Mouse (Mus musculus) small intestine, adult 2 months (tissue): Measurements from ENCODE around the gene Fam185a. TPM values are rescaled to one million over a fixed set of nuclear protein-coding genes. Genes with fewer than 3 reads are reported as not detected.

ENCODE experiments used
- H3K27ac ChIP-seq: fragments of 200-500 bp; 2 replicates; pipeline ENCODE4 v1.5.1; 2012; ENCODE audit warnings: low read depth, low read length, control low read depth, inconsistent platforms; ENCODE audit not compliant: insufficient read depth
- H3K27me3 ChIP-seq: fragments of 200-500 bp; 2 replicates; pipeline ENCODE4 v1.6.1; 2012; ENCODE audit warnings: mild to moderate bottlenecking, moderate library complexity, low read length, inconsistent platforms; ENCODE audit not compliant: control insufficient read depth, insufficient read depth
- H3K36me3 ChIP-seq: fragments of 200-500 bp; 2 replicates; pipeline ENCODE4 v1.6.1; 2012; ENCODE audit warnings: mild to moderate bottlenecking, low read length, control low read depth, inconsistent platforms; ENCODE audit not compliant: control insufficient read depth, insufficient read depth
- H3K4me1 ChIP-seq: fragments of 200-500 bp; 2 replicates; pipeline ENCODE4 v1.6.1; 2012; ENCODE audit warnings: low read length, inconsistent platforms, mixed read lengths; ENCODE audit not compliant: control insufficient read depth, insufficient read depth, insufficient read length
- H3K4me3 ChIP-seq: fragments of 200-500 bp; 2 replicates; pipeline ENCODE4 v1.5.1; 2012; ENCODE audit warnings: low read depth, mild to moderate bottlenecking, control low read depth, inconsistent platforms, low read length, moderate library complexity
- CTCF ChIP-seq: fragments of 200-500 bp; IDR thresholded peaks from 2 replicates; pipeline ENCODE4 v1.5.1; 2012; ENCODE audit warnings: low read depth, mild to moderate bottlenecking, control low read depth, inconsistent platforms, low read length, moderate library complexity, mixed read lengths; ENCODE audit not compliant: insufficient replicate concordance, insufficient read length; ENCODE audit errors: extremely low read depth
- POLR2A ChIP-seq: fragments of 200-500 bp; IDR thresholded peaks from 2 replicates; pipeline ENCODE4 v1.6.1; 2012; ENCODE audit warnings: low read depth, mild to moderate bottlenecking, control low read depth, inconsistent platforms, low read length, moderate library complexity
- WGBS: fragments of 180-500 bp; shearing (Covaris S2); methylation state at CpG from one replicate; pipeline ENCODE4 v1.1.7; 2018; 5-methylcytosine and 5-hydroxymethylcytosine counted together
- polyA plus RNA-seq: library from polyadenylated mRNA; depleted of rRNA; stranded (reverse); fragments of >200 nt; gene quantifications from 2 replicates; pipeline ENCODE4 v1.2.3, GENCODE M21; 2012

Fam185a gene
- polyA plus RNA-seq, 1 experiment = 2.3 TPM

GRCm38 (mm10) chr5:21434148-21434929, 9.6 kb downstream of the Fam185a start:
- TF ChIP-seq POLR2A = no peak
- TF ChIP-seq CTCF = no peak
- WGBS = 62% methylated on average over 11 of the region's 11 CpGs
- H3K36me3 ChIP-seq = peaks cover 4% of the 10 kb centered on the region; the same call in 1 of the 2 replicates

GRCm38 (mm10) chr5:21436471-21436975, 11.8 kb downstream of the Fam185a start:
- H3K27ac ChIP-seq = no peak overlapping the region
- peaks cover 12% of the 10 kb centered on the region; the same call in 1 of the 2 replicates for H3K4me1 ChIP-seq
- H3K36me3 ChIP-seq = peaks cover 4% of the 10 kb centered on the region; the same call in 1 of the 2 replicates
- TF ChIP-seq CTCF (no peak), POLR2A (no peak)
- whole genome bisulfite sequencing = 89% methylated on average over 8 of the region's 8 CpGs
- H3K27me3 ChIP-seq = no peaks in the 10 kb centered on the region
- no peak overlapping the region for H3K4me3 ChIP-seq

More at GRCm38 (mm10) chr5:21434148-21434929, 9.6 kb downstream of the Fam185a start:
- H3K27me3 ChIP-seq = no peaks in the 10 kb centered on the region
- no peaks in the 10 kb centered on the region; the same call in 1 of the 2 replicates for H3K4me1 ChIP-seq
- H3K4me3 ChIP-seq = no peak overlapping the region
- H3K27ac ChIP-seq = no peak overlapping the region

DNA sequence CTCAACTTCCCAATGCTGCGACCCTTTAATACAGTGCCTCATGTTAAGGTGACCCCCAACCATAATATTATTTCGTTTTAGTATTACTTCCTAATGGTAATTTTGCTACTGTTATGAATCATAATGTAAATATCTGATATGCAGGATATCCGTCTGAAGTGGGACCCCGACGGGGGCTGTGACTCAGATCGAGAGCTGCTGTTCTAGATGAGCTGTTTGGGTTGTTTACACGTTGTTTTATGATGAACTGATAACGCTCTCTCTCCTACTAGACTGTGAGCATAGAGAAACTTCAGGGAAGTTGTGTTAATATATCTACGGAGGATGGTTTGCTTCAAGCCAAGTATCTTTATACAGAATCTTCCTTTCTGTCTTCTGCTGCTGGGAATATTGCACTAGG, 13.7 kb downstream of the Fam185a start:
- H3K27ac ChIP-seq = no peak overlapping the region
- H3K27me3 ChIP-seq = no peaks in the 10 kb centered on the region
- H3K36me3 ChIP-seq = peaks cover 2% of the 10 kb centered on the region; the same call in 1 of the 2 replicates
- H3K4me3 ChIP-seq = no peak overlapping the region
- H3K4me1 ChIP-seq = peaks cover 12% of the 10 kb centered on the region; the same call in 1 of the 2 replicates
- WGBS = 65% methylated on average over 9 of the region's 9 CpGs
- TF ChIP-seq CTCF = no peak
- TF ChIP-seq POLR2A = no peak

GRCm38 (mm10) chr5:21439446-21440110, 14.8 kb downstream of the Fam185a start:
- 56% methylated on average over 7 of the region's 7 CpGs for WGBS
- H3K27ac ChIP-seq = no peak overlapping the region
- TF ChIP-seq POLR2A (no peak), CTCF (no peak)

GRCm38 (mm10) chr5:21440833-21441530, 16.2 kb downstream of the Fam185a start:
- H3K4me1 ChIP-seq = peaks cover 12% of the 10 kb centered on the region; the same call in 1 of the 2 replicates
- WGBS = 13% methylated on average over 8 of the region's 8 CpGs
- no peak for TF ChIP-seq POLR2A
- TF ChIP-seq CTCF = no peak
- no peak overlapping the region for H3K4me3 ChIP-seq
- H3K27ac ChIP-seq = peak overlapping the region; percentile 70
- H3K27me3 ChIP-seq = no peaks in the 10 kb centered on the region
- no peaks in the 10 kb centered on the region for H3K36me3 ChIP-seq

More at GRCm38 (mm10) chr5:21439446-21440110, 14.8 kb downstream of the Fam185a start:
- Histone ChIP-seq H3K4me1 (peaks cover 12% of the 10 kb centered on the region; the same call in 1 of the 2 replicates), H3K4me3 (no peak overlapping the region), H3K27me3 (no peaks in the 10 kb centered on the region), H3K36me3 (peaks cover 2% of the 10 kb centered on the region; the same call in 1 of the 2 replicates)

DNA sequence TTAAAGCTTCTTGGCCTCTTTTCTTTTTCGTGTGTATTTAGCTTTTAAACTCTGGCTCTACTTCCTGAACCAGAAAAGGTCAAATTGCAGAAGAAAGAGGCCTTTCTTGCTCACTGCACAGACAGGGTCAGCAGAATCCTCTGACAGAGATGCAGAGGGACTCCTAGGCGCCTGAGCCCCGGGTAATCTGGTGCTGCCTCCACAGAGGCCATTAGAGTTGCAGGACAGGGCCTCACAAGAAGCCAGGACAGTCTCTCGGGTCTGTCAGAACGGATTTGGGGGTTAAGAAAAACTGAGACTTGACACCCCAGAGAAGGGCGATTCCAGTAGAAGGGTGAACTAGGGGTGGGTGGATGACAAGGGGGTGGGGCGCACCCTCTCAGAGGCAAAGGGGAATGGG, 42.6 kb downstream of the Fam185a start:
- no peak overlapping the region for H3K27ac ChIP-seq
- no peaks in the 10 kb centered on the region for H3K27me3 ChIP-seq
- 83% methylated on average over 7 of the region's 7 CpGs for WGBS

More for the DNA sequence above, 42.6 kb downstream of the Fam185a start:
- Histone ChIP-seq H3K36me3 (no peaks in the 10 kb centered on the region), H3K4me3 (no peak overlapping the region), H3K4me1 (no peaks in the 10 kb centered on the region)
- TF ChIP-seq POLR2A (no peak), CTCF (no peak)
